Mouse (Mus musculus) E14TG2a.4 (cell line): ENCODE measurements around the gene Tmem190.

Source experiments
- H3K27me3 ChIP-seq: 2 replicates; pipeline ENCODE4 v1.6.1; 2014; ENCODE audit warnings: low read length, control low read depth; ENCODE audit not compliant: insufficient read depth
- H3K36me3 ChIP-seq: 2 replicates; pipeline ENCODE4 v1.6.1; 2014; ENCODE audit warnings: low read length, control low read depth; ENCODE audit not compliant: insufficient read depth
- H3K4me1 ChIP-seq: replicated peaks from 2 replicates; pipeline ENCODE4 v1.6.1; 2014; ENCODE audit warnings: low read depth, low read length, control low read depth
- H3K4me3 ChIP-seq: replicated peaks from 2 replicates; pipeline ENCODE4 v1.5.1; 2014; ENCODE audit warnings: mild to moderate bottlenecking, low read length
- H3K9me3 ChIP-seq: 2 replicates; pipeline ENCODE4 v1.6.1; 2014; ENCODE audit warnings: low read length, control low read depth
- CTCF ChIP-seq: conservative IDR thresholded peaks from 2 replicates; pipeline ENCODE4 v1.5.1; 2014; ENCODE audit warnings: low read length
- NANOG ChIP-seq: IDR thresholded peaks from 2 replicates; pipeline ENCODE4 v1.6.1; 2014; ENCODE audit warnings: borderline replicate concordance, low read length, mixed read lengths
- POU5F1 ChIP-seq: IDR thresholded peaks from 2 replicates; pipeline ENCODE4 v1.6.1; 2014; ENCODE audit warnings: low read length, borderline replicate concordance

Tmem190 gene

DNA sequence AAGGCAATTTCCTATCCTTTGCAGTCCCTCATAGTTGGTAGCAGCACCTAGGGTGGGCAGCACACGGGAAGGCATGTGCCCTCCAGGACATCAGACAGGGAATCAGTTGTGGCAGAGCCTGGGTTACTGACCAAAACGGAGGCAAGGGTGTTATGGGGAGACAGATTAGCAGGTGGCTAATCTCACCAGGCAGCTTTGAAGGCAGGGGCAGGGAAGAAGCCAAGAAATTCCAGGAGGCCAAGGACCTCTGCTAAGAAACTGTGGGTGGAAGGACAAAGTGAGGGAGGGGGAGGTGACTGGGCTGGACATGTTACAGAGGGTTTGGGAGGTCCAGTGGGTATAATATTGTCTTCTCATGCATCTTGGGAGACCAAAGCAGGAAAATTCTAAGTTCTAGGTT, 39.4 kb upstream of the Tmem190 start:
- Histone ChIP-seq H3K9me3 (no peaks in the 10 kb centered on the region), H3K36me3 (peaks cover 71% of the 10 kb centered on the region), H3K4me3 (no peak overlapping the region), H3K27me3 (no peaks in the 10 kb centered on the region), H3K4me1 (peaks cover 76% of the 10 kb centered on the region)
- TF ChIP-seq POU5F1 (no peak), NANOG (no peak), CTCF (no peak)

DNA sequence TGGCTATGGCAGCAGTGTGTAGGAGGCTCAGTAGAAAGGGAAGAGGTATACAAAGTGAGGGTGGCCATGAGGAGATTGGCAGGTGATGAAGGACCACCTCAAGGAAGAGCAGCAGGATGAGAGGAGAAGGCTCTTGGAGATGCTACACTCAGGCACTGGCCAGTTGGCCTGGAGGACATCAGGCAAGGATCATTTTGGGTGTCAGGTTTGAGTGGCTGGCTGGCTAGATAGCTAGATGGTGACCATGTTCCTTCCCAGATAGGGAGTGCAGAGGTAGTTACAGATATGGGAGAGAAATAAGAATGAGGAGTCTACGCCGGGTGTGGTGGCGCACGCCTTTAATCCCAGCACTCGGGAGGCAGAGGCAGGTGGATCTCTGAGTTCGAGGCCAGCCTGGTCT, 37.9 kb upstream of the Tmem190 start:
- Histone ChIP-seq H3K36me3 (peaks cover 85% of the 10 kb centered on the region), H3K4me1 (peaks cover 82% of the 10 kb centered on the region), H3K27me3 (no peaks in the 10 kb centered on the region), H3K9me3 (no peaks in the 10 kb centered on the region), H3K4me3 (no peak overlapping the region)
- TF ChIP-seq POU5F1 (no peak), NANOG (no peak), CTCF (no peak)

DNA sequence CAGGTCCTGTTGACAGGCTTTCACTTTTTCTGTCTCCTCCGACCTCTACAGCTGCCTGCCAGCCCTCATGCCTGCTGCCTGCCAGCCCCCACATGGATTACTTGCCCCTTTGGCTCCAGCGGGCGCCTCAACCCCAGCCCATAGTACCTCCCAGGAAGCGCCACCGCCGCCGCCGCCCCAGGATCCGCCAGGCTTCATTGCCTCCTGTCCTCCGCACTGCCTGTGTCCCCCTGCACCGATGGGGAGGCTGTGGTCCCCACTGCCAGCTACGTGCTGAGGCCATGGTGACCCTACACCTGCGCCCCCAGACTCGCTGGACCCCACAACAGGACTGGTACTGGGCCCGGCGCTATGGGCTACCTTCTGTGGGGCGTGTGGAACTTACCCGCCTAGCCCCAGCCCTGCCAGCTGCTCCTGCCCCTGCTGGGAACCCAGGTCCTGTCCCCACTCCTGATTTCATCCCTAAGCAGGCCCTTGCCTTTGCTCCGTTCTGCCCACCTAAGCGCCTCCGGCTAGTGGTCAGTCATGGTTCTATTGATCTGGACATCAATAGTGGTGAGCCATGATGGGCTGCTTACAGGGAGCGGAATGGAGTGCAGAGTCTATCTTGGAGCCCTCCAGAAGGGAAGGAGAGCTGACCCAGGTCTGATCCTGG, 36.3 kb upstream of the Tmem190 start:
- TF ChIP-seq CTCF (no peak), POU5F1 (no peak)
- H3K27me3 ChIP-seq, result no peaks in the 10 kb centered on the region
- peaks cover 88% of the 10 kb centered on the region for H3K4me1 ChIP-seq
- no peaks in the 10 kb centered on the region for H3K9me3 ChIP-seq
- peak overlapping the region; percentile 63 for H3K4me3 ChIP-seq
- H3K36me3 ChIP-seq, result peaks cover 96% of the 10 kb centered on the region

GRCm38 (mm10) chr7:4747156-4747899, 35.4 kb upstream of the Tmem190 start:
- peak overlapping the region; percentile 63; the same call in 1 of the 2 replicates for H3K4me3 ChIP-seq
- peaks cover 79% of the 10 kb centered on the region for H3K4me1 ChIP-seq
- no peak for TF ChIP-seq POU5F1
- TF ChIP-seq NANOG, result no peak
- no peak for TF ChIP-seq CTCF
- H3K9me3 ChIP-seq, result no peaks in the 10 kb centered on the region
- peaks cover 90% of the 10 kb centered on the region for H3K36me3 ChIP-seq
- H3K27me3 ChIP-seq, result no peaks in the 10 kb centered on the region

DNA sequence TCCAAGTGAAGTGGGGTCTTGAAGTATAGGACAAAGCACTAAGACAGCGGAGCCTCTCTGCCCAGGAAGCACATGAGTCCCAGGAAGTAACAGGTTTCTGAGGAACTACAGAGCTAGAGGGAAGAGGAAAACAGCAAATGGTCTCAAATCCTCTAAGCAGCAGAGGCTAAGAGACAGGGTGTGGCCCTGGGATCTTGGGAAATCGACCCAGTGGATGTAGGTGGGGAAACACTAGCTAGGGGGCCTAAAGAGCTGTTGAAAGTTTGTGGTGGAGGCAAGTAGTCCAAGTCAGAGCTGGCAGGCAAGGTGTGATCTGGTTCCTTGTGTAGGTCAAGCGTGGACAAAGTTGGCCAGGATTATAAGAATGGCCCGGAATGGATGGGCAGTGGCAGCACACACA, 34.4 kb upstream of the Tmem190 start:
- Histone ChIP-seq H3K36me3 (peaks cover 80% of the 10 kb centered on the region), H3K9me3 (no peaks in the 10 kb centered on the region), H3K27me3 (no peaks in the 10 kb centered on the region), H3K4me1 (peaks cover 73% of the 10 kb centered on the region), H3K4me3 (no peak overlapping the region)
- TF ChIP-seq CTCF, result no peak
- no peak for TF ChIP-seq POU5F1
- TF ChIP-seq NANOG, result no peak

DNA sequence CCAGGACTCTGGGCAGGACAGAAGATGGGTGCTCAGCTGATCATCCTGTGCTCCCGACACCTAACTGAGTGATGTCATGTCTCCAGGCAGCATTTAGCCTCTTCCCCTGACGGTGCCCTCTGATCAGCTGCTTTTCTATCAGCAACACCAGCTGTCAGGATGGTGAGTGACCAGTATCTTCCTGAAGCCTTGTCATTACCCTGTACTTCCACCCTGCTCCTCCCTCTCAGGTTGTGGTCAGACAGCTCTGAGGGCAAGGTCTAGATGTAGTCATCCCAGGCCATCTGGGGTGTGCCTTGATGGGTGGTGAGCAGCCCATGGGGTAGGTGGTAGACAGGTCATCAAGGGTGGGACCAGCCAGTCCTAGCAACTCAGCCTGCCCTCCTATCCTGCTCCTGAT, 33.6 kb upstream of the Tmem190 start:
- Histone ChIP-seq H3K9me3 (no peaks in the 10 kb centered on the region), H3K27me3 (no peaks in the 10 kb centered on the region), H3K36me3 (peaks cover 71% of the 10 kb centered on the region), H3K4me3 (no peak overlapping the region), H3K4me1 (peaks cover 78% of the 10 kb centered on the region)
- no peak for TF ChIP-seq CTCF

DNA sequence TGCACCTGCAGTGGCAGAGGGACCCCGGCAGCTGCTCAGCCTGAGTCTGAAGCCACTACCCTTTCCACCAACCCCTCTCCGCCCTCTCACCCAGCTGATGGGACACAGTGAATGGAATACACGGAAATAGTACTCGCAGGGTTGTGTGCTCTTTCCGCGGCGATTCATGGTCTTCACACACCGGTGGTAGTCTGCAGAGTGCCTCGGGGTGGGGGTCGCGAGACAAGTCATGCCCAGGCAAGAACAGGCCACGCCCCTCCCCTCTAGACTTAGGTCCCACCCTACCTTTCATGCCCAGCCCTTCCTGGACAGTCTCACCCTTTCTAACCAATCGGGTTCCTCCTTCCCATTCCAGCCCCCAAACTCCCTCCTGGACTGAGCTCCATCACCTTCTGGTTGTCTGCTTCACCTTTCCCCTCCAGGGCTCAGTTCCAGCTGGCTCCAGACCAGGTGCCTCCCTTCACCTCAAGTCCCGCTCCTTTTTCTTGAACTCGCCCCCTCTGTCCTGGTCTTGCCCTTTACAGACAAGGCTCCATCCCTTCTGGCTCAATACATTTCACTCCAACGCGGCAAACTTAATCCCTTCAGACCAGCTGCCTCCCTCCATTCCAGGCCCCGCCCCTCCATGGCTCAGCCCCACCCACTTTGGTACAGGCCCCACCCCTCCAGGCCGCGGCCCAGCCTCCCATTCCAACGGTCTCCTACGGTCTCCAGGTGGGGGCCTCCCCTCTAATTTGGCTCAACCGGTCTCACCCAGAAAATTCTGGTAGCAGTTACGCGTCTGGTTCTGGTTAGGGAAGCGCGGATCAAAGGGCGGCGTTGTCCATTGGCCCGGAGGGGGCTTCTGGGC, 30.5 kb upstream of the Tmem190 start:
- H3K36me3 ChIP-seq, result peaks cover 41% of the 10 kb centered on the region
- no peaks in the 10 kb centered on the region for H3K27me3 ChIP-seq
- H3K4me1 ChIP-seq, result peaks cover 53% of the 10 kb centered on the region
- H3K9me3 ChIP-seq, result no peaks in the 10 kb centered on the region
- TF ChIP-seq POU5F1, result no peak
- TF ChIP-seq CTCF, result no peak
- no peak for TF ChIP-seq NANOG
- peak overlapping the region; percentile 98 for H3K4me3 ChIP-seq

- Histone ChIP-seq H3K27me3 (peaks cover 3% of the 10 kb centered on the region), H3K36me3 (peaks cover 33% of the 10 kb centered on the region), H3K4me3 (peak within 1 kb of the TSS; percentile 98), H3K4me1 (peaks cover 45% of the 10 kb centered on the region), H3K9me3 (no peaks in the 10 kb centered on the region)
- no peak for TF ChIP-seq CTCF
- TF ChIP-seq NANOG, result no peak
- TF ChIP-seq POU5F1, result no peak
Observed at GRCm38 (mm10) chr7:4752821-4753570, 29.7 kb upstream of the Tmem190 start, which contains the start of gene Cox6b2. Cox6b2 (minus strand) TSS chr7:4753094.
